Mouse (Mus musculus): ENCODE data around the gene Usmg5. TPM values are rescaled to one million over a fixed set of nuclear protein-coding genes. Genes with fewer than 3 reads are reported as not detected.
"Not testable (repeated sequence)": the region's sequence is repeated elsewhere in the genome, so short reads cannot be mapped to it uniquely, and the experiment has no call there.

The Usmg5 gene
- polyA plus RNA-seq (2016; fragmentation: Nextera tagmentation; extraction: Ambion mirVana), result 1,230 and 1,343 TPM in 2 replicates

DNA sequence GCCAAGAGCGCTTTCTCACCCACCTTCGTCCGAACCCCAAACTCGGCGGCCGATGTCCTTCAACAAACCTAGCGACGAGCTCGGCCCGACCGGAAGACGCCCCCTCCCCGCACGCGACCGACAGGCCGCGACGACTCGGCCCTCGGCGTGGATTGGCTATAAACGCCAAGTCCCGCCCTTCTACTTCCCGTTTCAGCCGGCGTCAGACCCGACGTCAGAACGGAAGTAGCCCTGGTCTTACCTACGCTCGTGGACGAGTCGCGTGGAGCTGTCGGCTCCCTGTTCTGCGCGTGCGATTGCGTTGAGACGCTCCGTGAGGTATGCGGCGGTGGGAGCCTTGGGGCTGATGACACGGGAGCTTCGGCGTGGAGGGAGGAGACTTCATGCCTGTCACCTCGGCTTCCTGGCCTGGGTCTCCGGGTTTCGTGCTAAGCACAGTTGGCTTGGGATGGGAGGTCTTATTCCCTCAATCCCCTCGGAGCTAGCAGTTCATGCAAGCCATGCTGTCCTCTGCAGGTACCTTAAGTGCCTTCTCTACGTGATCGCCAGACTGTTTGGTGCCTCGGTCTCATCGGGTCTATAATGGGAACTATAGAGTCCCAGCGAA lies at the start of gene Usmg5, which contains the start of gene Pdcd11:
Usmg5 (minus strand) TSS at position 98 of the 607 bp plus-strand sequence.
Pdcd11 (plus strand) TSS at position 219 of the 607 bp plus-strand sequence.
- under 1% methylated on average over 56 of the region's 56 CpGs for WGBS
- Histone ChIP-seq H3K4me3 (peak within 1 kb of the TSS; percentile 77), H3K4me2 (replicated peaks) (peak within 1 kb of the TSS; percentile 85), H3K36me3 (peaks cover 33% of the 10 kb centered on the region), H3K9me3 (replicated peaks) (no peaks in the 10 kb centered on the region), H3K27ac (peak within 1 kb of the TSS; percentile 84), H3K27me3 (no peaks in the 10 kb centered on the region), H3K4me1 (peaks cover 14% of the 10 kb centered on the region), H3K9ac (peak within 1 kb of the TSS; percentile 97)
- ATAC-seq (ENCODE audit: low FRiP score), result peak; percentile 99

DNA sequence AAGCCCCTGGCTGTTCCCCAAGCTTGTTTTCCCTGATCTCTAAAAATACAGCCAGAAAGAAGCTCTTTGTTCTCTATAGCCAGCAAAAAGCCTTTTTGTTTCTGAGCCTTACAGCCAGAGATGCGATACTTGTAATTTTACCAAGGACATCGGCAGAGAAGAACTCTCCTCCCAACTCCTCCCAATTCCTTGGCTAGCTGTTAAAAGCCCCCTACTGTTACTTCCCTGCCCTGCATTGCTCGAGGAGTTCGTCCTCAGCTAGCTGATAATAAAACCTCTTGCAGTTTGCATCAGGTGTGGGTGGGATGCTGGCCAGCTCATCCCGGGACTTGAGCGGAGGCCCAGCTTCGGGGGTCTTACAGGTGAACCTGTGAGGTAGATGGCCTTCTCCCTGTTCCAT lies 49.2 kb upstream of the Usmg5 start:
- Histone ChIP-seq H3K27me3 (peaks cover 13% of the 10 kb centered on the region; the same call in 1 of the 2 replicates), H3K4me1 (peaks cover 18% of the 10 kb centered on the region)
- not testable (repeated sequence) for ATAC-seq (ENCODE audit: low FRiP score); H3K4me2 ChIP-seq (replicated peaks); H3K36me3 ChIP-seq; H3K27ac ChIP-seq; H3K4me3 ChIP-seq; H3K9ac ChIP-seq; H3K9me3 ChIP-seq (replicated peaks)
- WGBS, result 46% methylated on average over 7 of the region's 7 CpGs

DNA sequence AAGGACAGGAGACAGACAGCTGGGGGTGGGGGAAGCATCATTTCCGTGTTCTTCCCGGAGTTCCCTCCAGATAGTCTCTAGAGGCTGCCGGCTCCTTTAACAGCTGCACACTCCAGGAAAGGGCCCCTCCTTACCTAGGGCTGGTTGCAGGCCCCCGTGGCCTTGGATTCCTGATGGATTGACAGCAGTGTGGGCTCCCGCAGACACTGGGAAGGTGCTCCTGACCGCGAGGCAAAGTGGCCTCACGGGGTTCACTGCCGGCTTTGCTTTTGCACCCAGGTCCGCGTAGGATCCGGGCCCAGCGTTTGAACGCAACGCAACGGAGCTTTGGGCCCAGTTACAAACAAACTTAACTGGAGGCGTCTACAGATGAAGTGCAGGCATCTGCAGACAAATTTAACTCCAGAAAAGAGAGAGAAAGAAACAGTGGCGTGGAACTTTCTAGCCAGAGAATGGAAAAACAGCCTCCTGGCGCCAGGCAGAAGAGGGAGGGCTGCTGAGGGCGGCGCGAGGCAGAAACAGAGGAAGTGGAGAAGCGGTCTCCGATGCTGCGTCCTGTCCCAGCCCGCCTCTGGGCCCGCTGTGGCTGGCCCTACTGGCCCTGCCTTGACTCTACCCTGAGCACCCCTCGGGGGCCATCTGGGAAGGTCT lies 47.4 kb upstream of the Usmg5 start, which contains the start of gene Calhm2:
Calhm2 (minus strand) TSS at position 524 of the 651 bp plus-strand sequence.
- 0 out of 2 replicates have a peak, but pooled peaks have one; percentile 58 for ATAC-seq (ENCODE audit: low FRiP score)
- Histone ChIP-seq H3K4me2 (replicated peaks) (peak within 1 kb of the TSS; percentile 39), H3K9me3 (replicated peaks) (no peaks in the 10 kb centered on the region), H3K36me3 (peaks cover 6% of the 10 kb centered on the region), H3K27ac (no peak within 1 kb of the TSS), H3K4me1 (peaks cover 18% of the 10 kb centered on the region), H3K4me3 (peak within 1 kb of the TSS; percentile 15), H3K27me3 (peaks cover 10% of the 10 kb centered on the region; the same call in 1 of the 2 replicates), H3K9ac (peak within 1 kb of the TSS; percentile 48)
- 10% methylated on average over 28 of the region's 28 CpGs for WGBS

DNA sequence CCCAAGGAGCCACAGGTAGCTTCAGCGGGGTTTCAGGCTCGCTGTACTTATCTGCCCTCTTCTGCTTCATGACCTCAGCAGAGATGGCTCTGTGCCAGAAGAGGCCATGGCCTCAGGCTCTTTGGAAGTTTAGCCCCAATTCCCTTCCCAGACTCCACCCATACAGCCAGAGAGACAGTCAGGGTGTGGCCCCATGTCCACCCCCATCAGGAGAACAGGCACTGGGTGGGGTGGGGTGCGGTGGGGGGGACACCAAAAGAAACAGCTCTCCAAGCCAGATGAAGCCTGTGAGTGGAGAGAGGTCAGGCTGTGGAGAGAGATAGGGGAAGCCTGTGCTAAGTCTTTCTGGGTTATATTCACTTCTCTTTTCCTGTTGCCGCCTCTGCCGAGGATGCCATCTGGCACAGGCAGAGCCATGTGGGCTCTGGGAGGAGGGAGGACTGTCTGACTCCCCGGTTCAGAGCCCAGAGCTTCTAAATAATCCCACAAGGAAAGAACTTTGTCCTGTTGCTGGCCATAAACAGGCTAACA lies 46.7 kb upstream of the Usmg5 start:
- Histone ChIP-seq H3K9me3 (replicated peaks) (no peaks in the 10 kb centered on the region), H3K27ac (no peak overlapping the region), H3K4me1 (peaks cover 18% of the 10 kb centered on the region), H3K27me3 (peaks cover 10% of the 10 kb centered on the region; the same call in 1 of the 2 replicates), H3K9ac (peak overlapping the region; percentile 48; the same call in 1 of the 2 replicates), H3K36me3 (peaks cover 14% of the 10 kb centered on the region), H3K4me2 (replicated peaks) (peak overlapping the region; percentile 39), H3K4me3 (peak overlapping the region; percentile 15; the same call in 1 of the 2 replicates)
- 0 out of 2 replicates have a peak, but pooled peaks have one; percentile 11 for ATAC-seq (ENCODE audit: low FRiP score)
- 51% methylated on average over 6 of the region's 6 CpGs for WGBS

DNA sequence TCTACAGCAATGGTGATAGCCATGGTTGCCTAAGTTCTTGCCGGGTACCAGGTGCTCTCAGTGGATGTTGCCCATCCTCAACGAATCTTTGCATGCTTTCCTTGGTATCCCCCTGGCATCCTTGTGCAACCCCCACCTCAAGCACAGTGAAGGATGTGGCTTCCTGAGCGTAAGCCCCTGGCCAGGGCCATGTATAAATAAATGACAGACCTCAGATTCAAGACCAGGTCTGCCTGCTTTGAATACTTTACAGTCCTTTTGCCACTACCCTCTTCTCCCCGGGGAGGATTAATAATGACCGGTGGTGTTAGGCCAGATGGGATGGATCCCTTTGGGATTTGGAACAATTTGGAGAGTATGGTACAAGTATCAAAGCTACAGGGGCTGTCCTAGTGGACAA lies 45.7 kb upstream of the Usmg5 start:
- H3K4me1 ChIP-seq, result peaks cover 18% of the 10 kb centered on the region
- H3K27me3 ChIP-seq, result peaks cover 10% of the 10 kb centered on the region; the same call in 1 of the 2 replicates
- H3K9me3 ChIP-seq (replicated peaks), result no peaks in the 10 kb centered on the region
- peaks cover 22% of the 10 kb centered on the region for H3K36me3 ChIP-seq
- H3K4me3 ChIP-seq, result no peak overlapping the region
- H3K27ac ChIP-seq, result no peak overlapping the region
- no peak overlapping the region for H3K4me2 ChIP-seq (replicated peaks)
- 76% methylated on average over 5 of the region's 5 CpGs for WGBS
- no peak for ATAC-seq (ENCODE audit: low FRiP score)
- H3K9ac ChIP-seq, result no peak overlapping the region

DNA sequence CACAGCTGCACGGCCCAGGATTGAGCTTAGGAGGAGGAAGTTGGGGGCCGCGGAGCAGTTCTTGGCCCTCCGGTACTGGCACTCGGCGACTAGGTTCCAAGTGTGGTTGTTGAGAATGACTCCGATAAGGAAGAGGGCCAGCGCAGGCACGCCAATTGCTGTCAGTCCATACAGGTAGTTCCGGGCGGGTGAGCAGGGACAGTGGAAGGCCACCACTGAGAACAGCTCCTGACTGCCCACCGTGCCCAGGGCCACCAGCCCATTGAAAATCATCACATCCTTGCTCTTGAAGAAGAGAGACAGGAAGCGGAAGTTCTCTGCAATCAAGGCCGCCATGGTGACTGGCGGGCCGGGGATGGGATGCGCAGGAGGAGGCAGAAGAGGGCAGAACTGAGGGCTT lies 45.1 kb upstream of the Usmg5 start:
- Histone ChIP-seq H3K27me3 (peaks cover 10% of the 10 kb centered on the region; the same call in 1 of the 2 replicates), H3K4me2 (replicated peaks) (no peak overlapping the region), H3K4me3 (no peak overlapping the region), H3K4me1 (peaks cover 18% of the 10 kb centered on the region), H3K27ac (no peak overlapping the region), H3K9me3 (replicated peaks) (no peaks in the 10 kb centered on the region), H3K9ac (no peak overlapping the region), H3K36me3 (peaks cover 28% of the 10 kb centered on the region)
- ATAC-seq (ENCODE audit: low FRiP score), result no peak
- 89% methylated on average over 17 of the region's 17 CpGs for WGBS

DNA sequence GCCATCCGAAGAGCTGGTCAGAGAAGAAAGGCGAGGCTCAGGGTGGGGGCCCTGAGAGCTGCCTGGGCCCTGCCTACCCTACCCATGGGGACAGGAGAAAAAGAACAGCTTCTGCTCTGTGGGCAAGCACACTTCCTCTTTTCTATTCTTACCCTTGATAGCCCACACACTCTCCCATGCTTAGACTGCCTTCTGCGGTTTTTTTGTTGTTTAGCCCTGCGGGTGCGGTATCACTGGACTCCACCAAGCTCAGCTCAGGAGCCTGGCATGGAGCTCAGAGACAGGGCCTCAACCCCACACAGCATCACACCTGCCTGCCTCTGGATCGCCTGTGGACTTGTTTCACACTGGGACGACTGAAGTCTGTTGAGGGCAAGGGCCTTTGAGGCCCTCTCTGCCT lies 42.7 kb upstream of the Usmg5 start:
- H3K9ac ChIP-seq, result no peak overlapping the region
- no peaks in the 10 kb centered on the region for H3K9me3 ChIP-seq (replicated peaks)
- no peaks in the 10 kb centered on the region for H3K27me3 ChIP-seq
- peaks cover 52% of the 10 kb centered on the region for H3K36me3 ChIP-seq
- 88% methylated on average over 7 of the region's 7 CpGs for WGBS
- H3K4me1 ChIP-seq, result peaks cover 14% of the 10 kb centered on the region
- no peak overlapping the region for H3K4me3 ChIP-seq
- H3K27ac ChIP-seq, result no peak overlapping the region
- no peak overlapping the region for H3K4me2 ChIP-seq (replicated peaks)
- ATAC-seq (ENCODE audit: low FRiP score), result no peak

DNA sequence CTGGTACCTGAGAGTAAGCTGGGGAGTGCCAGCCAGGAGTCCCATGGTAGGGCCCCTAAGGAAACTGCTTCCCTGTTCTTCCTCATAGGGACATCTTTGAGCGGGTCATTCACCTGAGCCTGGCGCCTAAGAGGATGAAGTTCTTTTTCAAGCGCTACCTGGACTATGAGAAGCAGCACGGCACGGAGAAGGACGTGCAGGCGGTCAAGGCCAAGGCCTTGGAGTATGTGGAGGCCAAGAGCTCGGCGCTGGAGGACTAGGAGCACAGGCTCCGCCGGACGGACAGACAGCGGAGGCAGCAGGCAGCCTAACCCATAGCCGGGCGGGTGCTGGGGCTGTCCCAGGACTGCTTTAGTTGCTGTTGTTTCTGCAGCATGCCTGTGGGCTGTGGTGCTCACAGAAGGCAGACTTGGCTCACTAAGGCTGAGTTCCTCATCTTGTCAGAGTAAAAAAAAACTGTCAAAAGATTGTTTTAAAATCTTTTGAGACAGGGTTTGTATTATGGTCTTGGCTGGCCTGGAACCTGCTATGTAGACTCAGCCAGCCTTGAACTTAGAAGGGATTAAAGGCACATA lies 40.2 kb upstream of the Usmg5 start:
- Histone ChIP-seq H3K9ac (no peak overlapping the region), H3K4me1 (no peaks in the 10 kb centered on the region), H3K4me3 (no peak overlapping the region), H3K36me3 (peaks cover 76% of the 10 kb centered on the region), H3K27ac (no peak overlapping the region), H3K4me2 (replicated peaks) (no peak overlapping the region), H3K27me3 (no peaks in the 10 kb centered on the region), H3K9me3 (replicated peaks) (no peaks in the 10 kb centered on the region)
- no peak for ATAC-seq (ENCODE audit: low FRiP score)
- 94% methylated on average over 15 of the region's 15 CpGs for WGBS

DNA sequence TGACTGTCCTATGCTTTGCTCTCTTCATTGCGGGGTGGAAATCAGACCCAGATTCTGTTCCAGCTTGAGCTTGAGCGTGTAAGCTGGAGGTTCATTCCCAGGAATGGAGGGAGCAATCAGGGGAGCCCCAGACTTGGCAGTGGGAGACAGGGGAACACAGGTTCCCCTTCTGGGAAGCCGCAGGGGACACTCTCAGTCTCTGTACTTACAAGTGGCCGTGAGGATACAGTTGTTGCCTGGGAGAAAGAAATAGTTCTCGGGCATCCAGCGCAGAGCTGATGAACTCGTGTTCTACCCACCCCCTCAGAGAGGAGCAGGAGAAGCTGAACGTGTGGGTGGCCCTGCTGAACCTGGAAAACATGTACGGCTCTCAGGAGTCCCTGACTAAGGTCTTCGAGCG lies 38.4 kb upstream of the Usmg5 start:
- no peak overlapping the region for H3K27ac ChIP-seq
- peaks cover 93% of the 10 kb centered on the region for H3K36me3 ChIP-seq
- no peaks in the 10 kb centered on the region for H3K27me3 ChIP-seq
- no peak for ATAC-seq (ENCODE audit: low FRiP score)
- H3K9me3 ChIP-seq (replicated peaks), result no peaks in the 10 kb centered on the region
- H3K4me3 ChIP-seq, result no peak overlapping the region
- no peak overlapping the region for H3K9ac ChIP-seq
- no peak overlapping the region for H3K4me2 ChIP-seq (replicated peaks)
- no peaks in the 10 kb centered on the region for H3K4me1 ChIP-seq
- WGBS, result 93% methylated on average over 11 of the region's 11 CpGs

DNA sequence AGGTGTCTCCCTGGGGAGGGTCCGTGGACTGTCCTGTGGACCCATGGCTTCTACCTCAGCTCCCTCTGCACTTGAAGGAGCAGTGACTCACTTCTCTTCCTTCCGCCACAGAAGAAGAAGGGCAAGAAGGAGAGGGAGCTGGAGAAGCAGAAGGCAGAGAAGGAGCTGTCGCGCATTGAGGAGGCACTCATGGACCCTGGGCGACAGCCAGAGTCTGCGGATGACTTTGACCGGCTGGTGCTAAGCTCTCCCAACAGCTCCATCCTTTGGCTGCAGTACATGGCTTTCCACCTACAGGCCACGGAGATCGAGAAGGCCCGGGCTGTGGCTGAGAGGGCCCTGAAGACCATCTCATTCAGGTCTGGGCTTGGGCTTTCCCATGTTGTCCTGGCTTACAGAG lies 37.7 kb upstream of the Usmg5 start:
- Histone ChIP-seq H3K36me3 (peaks cover 90% of the 10 kb centered on the region), H3K27ac (no peak overlapping the region), H3K9me3 (replicated peaks) (no peaks in the 10 kb centered on the region), H3K4me2 (replicated peaks) (no peak overlapping the region), H3K9ac (no peak overlapping the region), H3K4me3 (no peak overlapping the region), H3K4me1 (no peaks in the 10 kb centered on the region), H3K27me3 (no peaks in the 10 kb centered on the region)
- WGBS, result 95% methylated on average over 10 of the region's 10 CpGs
- no peak for ATAC-seq (ENCODE audit: low FRiP score)

DNA sequence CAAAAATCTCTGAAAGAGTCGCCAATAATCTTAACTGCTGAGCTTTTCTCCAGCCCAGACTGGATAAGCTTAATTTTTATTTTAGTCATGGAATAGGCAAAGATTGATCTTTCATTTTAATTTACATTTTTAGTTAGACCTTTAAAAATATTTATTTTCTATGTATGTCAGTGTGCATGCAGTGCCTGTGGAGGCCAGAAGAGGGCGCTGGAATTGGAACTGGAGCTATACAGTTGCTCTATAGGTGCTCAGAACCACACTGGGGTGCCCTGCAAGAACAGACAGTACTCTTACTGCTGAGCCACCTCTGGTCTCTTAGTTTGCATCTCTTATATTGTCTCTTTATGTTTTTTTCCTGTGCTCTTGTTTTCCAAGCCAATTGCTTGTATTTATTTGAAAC lies 32.4 kb upstream of the Usmg5 start:
- no peaks in the 10 kb centered on the region for H3K27me3 ChIP-seq
- H3K9me3 ChIP-seq (replicated peaks), result no peaks in the 10 kb centered on the region
- H3K4me1 ChIP-seq, result no peaks in the 10 kb centered on the region
- no peak overlapping the region for H3K27ac ChIP-seq
- H3K9ac ChIP-seq, result no peak overlapping the region
- H3K4me2 ChIP-seq (replicated peaks), result no peak overlapping the region
- no peak overlapping the region for H3K4me3 ChIP-seq
- 21% methylated on average over 2 of the region's 2 CpGs for WGBS
- peaks cover 74% of the 10 kb centered on the region for H3K36me3 ChIP-seq
- ATAC-seq (ENCODE audit: low FRiP score), result no peak

DNA sequence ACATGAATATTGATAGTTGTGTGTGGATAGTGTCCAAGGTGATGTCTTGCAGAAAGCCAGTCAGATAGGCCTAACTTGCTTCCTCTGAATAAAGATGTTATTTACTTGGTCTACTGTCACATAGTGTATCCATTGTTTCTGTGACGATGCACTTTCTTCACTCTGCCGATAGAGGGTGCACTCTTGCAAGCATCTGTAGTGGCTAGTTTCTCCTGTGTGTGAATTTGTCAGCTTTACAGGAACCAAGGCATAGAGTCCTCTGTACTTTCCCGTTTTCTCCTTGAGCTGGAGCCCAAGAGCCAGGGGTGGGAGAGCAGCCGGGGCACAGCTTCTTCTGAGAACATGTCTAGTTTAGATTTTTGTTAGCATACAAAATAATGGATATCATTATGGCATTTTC lies 30.6 kb upstream of the Usmg5 start:
- Histone ChIP-seq H3K4me2 (replicated peaks) (no peak overlapping the region), H3K4me3 (no peak overlapping the region), H3K9me3 (replicated peaks) (no peaks in the 10 kb centered on the region), H3K9ac (no peak overlapping the region), H3K36me3 (peaks cover 74% of the 10 kb centered on the region), H3K27me3 (no peaks in the 10 kb centered on the region), H3K27ac (no peak overlapping the region), H3K4me1 (no peaks in the 10 kb centered on the region)
- ATAC-seq (ENCODE audit: low FRiP score), result no peak
- WGBS, result 51% methylated on average over 4 of the region's 4 CpGs
